In the genomic region with DNA sequence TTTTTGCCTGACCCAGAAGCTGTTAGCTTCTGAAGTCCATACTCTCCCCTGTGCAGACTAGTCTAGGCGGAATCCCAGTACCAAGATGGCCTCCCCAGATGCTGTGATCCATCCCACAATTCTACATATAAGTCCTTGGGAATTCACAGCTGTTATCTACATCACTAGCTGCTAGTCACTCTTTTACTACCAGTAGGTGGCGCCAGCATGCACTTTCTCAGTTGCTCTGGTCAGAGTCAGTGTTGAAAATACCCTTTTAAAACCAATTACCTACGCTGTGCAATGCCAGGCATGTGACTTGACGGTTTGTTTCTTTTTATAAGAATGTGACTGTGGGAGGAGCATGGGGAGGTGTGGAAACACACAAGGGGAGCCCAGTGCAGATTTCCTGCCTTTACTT, we compare ENCODE assay signal across 12 mouse cellular contexts.
DNase-seq lines count a peak whose midpoint lies in the region; ATAC-seq and TF ChIP-seq lines count a peak whose summit lies in the region.
"Had no signal": no experiment of that assay in that cellular context is flagged by ENCODE, and none has a peak within 500 bp of the region (broad histone marks: within the 10 kb centered on the region; RNA-seq: fewer than 3 reads in every experiment).

No protein-coding gene starts in this region.

- no peak for DNase-seq in heart, adult 2 months
- no peak for DNase-seq in midbrain, postnatal 0 days (ENCODE audit: low spot score)
- no peak for DNase-seq in brain, embryonic 14.5 days (ENCODE audit: low read depth)
- DNase-seq in retina, embryonic 14.5 days (ENCODE audit: low spot score) = peak; percentile 26
- no peak for DNase-seq in layer of hippocampus, adult 18-20 months (ENCODE audit: low spot score in 2 of 2)
- no peak for DNase-seq in layer of hippocampus, postnatal 10 days (ENCODE audit: low spot score in 2 of 2)
- DNase-seq: kidney, adult 2 months; thymus, postnatal 36 days had no signal

- no peaks in the 10 kb centered on the region for H3K79me2 ChIP-seq in heart, adult 2 months (replicated peaks; ENCODE audit: control insufficient read depth, insufficient read depth, low read length)

- TF ChIP-seq POLR2A in heart, adult 2 months (IDR thresholded peaks at IDR 0.05; ENCODE audit: insufficient read depth, low read depth, low read length) = no peak
- TF ChIP-seq POLR2A in brain, embryonic 14.5 days (IDR thresholded peaks at IDR 0.05; ENCODE audit: borderline replicate concordance, extremely low read depth, insufficient read depth, insufficient read length, poor library complexity, severe bottlenecking) = no peak

- intact Hi-C loops in heart, adult 2 months (cut with DNase I) = no loop called here

- no peaks in the 10 kb centered on the region for H3K4me1 ChIP-seq in heart, adult 2 months (ENCODE audit: control insufficient read depth, insufficient read depth, low read length)
- H3K4me1 ChIP-seq in heart, embryonic 12.5 days (replicated peaks) = no peaks in the 10 kb centered on the region
- H3K4me1 ChIP-seq in midbrain, postnatal 0 days (ENCODE audit: insufficient read depth, low read length) = no peaks in the 10 kb centered on the region
- no peaks in the 10 kb centered on the region for H3K4me1 ChIP-seq in midbrain, embryonic 16.5 days (ENCODE audit: control insufficient read depth, insufficient read depth, low read length)
- H3K4me1 ChIP-seq: embryonic facial prominence, embryonic 13.5 days; lung, embryonic 15.5 days had no signal

- no peak overlapping the region for H3K27ac ChIP-seq in heart, adult 2 months
- no peak overlapping the region for H3K27ac ChIP-seq in heart, embryonic 12.5 days (ENCODE audit: poor library complexity, severe bottlenecking)
- no peak overlapping the region for H3K27ac ChIP-seq in midbrain, postnatal 0 days (ENCODE audit: low read depth, low read length)
- H3K27ac ChIP-seq in midbrain, embryonic 16.5 days (ENCODE audit: low read length) = no peak overlapping the region
- H3K27ac ChIP-seq: embryonic facial prominence, embryonic 13.5 days; lung, embryonic 15.5 days had no signal

- H3K27me3 ChIP-seq in heart, adult 2 months (ENCODE audit: control insufficient read depth, insufficient read depth, low read length) = no peaks in the 10 kb centered on the region
- H3K27me3 ChIP-seq in heart, embryonic 12.5 days (replicated peaks) = no peaks in the 10 kb centered on the region
- no peaks in the 10 kb centered on the region for H3K27me3 ChIP-seq in midbrain, postnatal 0 days (ENCODE audit: insufficient read depth, low read length)
- H3K27me3 ChIP-seq in midbrain, embryonic 16.5 days (ENCODE audit: control insufficient read depth, insufficient read depth, low read depth, low read length) = no peaks in the 10 kb centered on the region
- H3K27me3 ChIP-seq: embryonic facial prominence, embryonic 13.5 days; lung, embryonic 15.5 days had no signal

- no peaks in the 10 kb centered on the region for H3K36me3 ChIP-seq in heart, adult 2 months (ENCODE audit: control insufficient read depth, insufficient read depth, low read length)
- H3K36me3 ChIP-seq in heart, embryonic 12.5 days = no peaks in the 10 kb centered on the region
- H3K36me3 ChIP-seq in midbrain, postnatal 0 days (ENCODE audit: insufficient read depth, low read length) = no peaks in the 10 kb centered on the region
- H3K36me3 ChIP-seq in midbrain, embryonic 16.5 days (ENCODE audit: control insufficient read depth, insufficient read depth, low read length) = no peaks in the 10 kb centered on the region
- H3K36me3 ChIP-seq: embryonic facial prominence, embryonic 13.5 days; lung, embryonic 15.5 days had no signal

- ATAC-seq in heart, embryonic 12.5 days (ENCODE audit: insufficient number of reproducible peaks, low FRiP score) = no peak
- no peak for ATAC-seq in midbrain, postnatal 0 days (ENCODE audit: low FRiP score)
- ATAC-seq in midbrain, embryonic 16.5 days = no peak

- no peak overlapping the region for H3K9ac ChIP-seq in heart, adult 2 months (ENCODE audit: low read depth, low read length)
- H3K9ac ChIP-seq in heart, embryonic 12.5 days = no peak overlapping the region
- no peak overlapping the region for H3K9ac ChIP-seq in midbrain, postnatal 0 days (replicated peaks; ENCODE audit: low read length, poor library complexity, severe bottlenecking)
- H3K9ac ChIP-seq in midbrain, embryonic 16.5 days (ENCODE audit: low read depth, low read length) = no peak overlapping the region
- H3K9ac ChIP-seq: embryonic facial prominence, embryonic 13.5 days; lung, embryonic 15.5 days had no signal

- no peak overlapping the region for H3K4me3 ChIP-seq in heart, adult 2 months
- H3K4me3 ChIP-seq in heart, embryonic 12.5 days = no peak overlapping the region
- no peak overlapping the region for H3K4me3 ChIP-seq in midbrain, postnatal 0 days (ENCODE audit: low read depth, low read length)
- no peak overlapping the region for H3K4me3 ChIP-seq in midbrain, embryonic 16.5 days (ENCODE audit: low read depth, low read length)
- H3K4me3 ChIP-seq: embryonic facial prominence, embryonic 13.5 days; lung, embryonic 15.5 days had no signal

- WGBS in heart, adult 2 months = 80% methylated on average over 4 of the region's 4 CpGs
- WGBS in heart, embryonic 12.5 days = 70% methylated on average over 4 of the region's 4 CpGs
- WGBS in midbrain, postnatal 0 days = 81% methylated on average over 4 of the region's 4 CpGs
- WGBS in midbrain, embryonic 16.5 days = 81% methylated on average over 4 of the region's 4 CpGs

- H3K4me2 ChIP-seq in heart, embryonic 12.5 days = no peak overlapping the region
- H3K4me2 ChIP-seq in midbrain, postnatal 0 days (ENCODE audit: low read depth, low read length, poor library complexity, severe bottlenecking) = no peak overlapping the region
- no peak overlapping the region for H3K4me2 ChIP-seq in midbrain, embryonic 16.5 days (ENCODE audit: low read length)
- H3K4me2 ChIP-seq: embryonic facial prominence, embryonic 13.5 days; lung, embryonic 15.5 days had no signal

- TF ChIP-seq CTCF in heart, adult 2 months (IDR thresholded peaks at IDR 0.05) = peak; percentile 38
- peak; percentile 54 for TF ChIP-seq CTCF in midbrain, postnatal 0 days (IDR thresholded peaks at IDR 0.05)
- TF ChIP-seq CTCF in brain, embryonic 14.5 days (IDR thresholded peaks at IDR 0.05; ENCODE audit: borderline replicate concordance, extremely low read depth, insufficient read depth, insufficient read length) = peak; percentile 25; the same call in 1 of the 2 replicates

- TF ChIP-seq EP300 in heart, adult 2 months (IDR thresholded peaks at IDR 0.05; ENCODE audit: insufficient read depth, low read depth, low read length) = no peak

- peaks cover 9% of the 10 kb centered on the region for H3K9me3 ChIP-seq in heart, embryonic 12.5 days (replicated peaks)
- no peaks in the 10 kb centered on the region for H3K9me3 ChIP-seq in midbrain, postnatal 0 days (ENCODE audit: low read length)
- no peaks in the 10 kb centered on the region for H3K9me3 ChIP-seq in midbrain, embryonic 16.5 days (replicated peaks; ENCODE audit: control insufficient read depth, low read length, poor library complexity, severe bottlenecking)
- H3K9me3 ChIP-seq: embryonic facial prominence, embryonic 13.5 days; lung, embryonic 15.5 days had no signal
